Mouse (Mus musculus): ENCODE results near the gene Osbpl6. TPM values are rescaled to one million over a fixed set of nuclear protein-coding genes. Genes with fewer than 3 reads are reported as not detected.
A peak's percentile ranks its signal among the peaks of the same experiment; 100 is the strongest.

The Osbpl6 gene
- 0.19 TPM in 1 of 3 replicates, not detected in the others for total RNA-seq (2017)

GRCm38 (mm10) chr2:76406151-76406936 is at the start of gene Osbpl6:
Gene Osbpl6, plus strand, starts transcription at chr2:76406508.
- no peak for ATAC-seq (replicated peaks; ENCODE audit: insufficient number of reproducible peaks, low FRiP score, low TSS enrichment, poor library complexity, severe bottlenecking)

- ATAC-seq (replicated peaks; ENCODE audit: insufficient number of reproducible peaks, low FRiP score, low TSS enrichment, poor library complexity, severe bottlenecking), result no peak
Measured at GRCm38 (mm10) chr2:76360226-76360625, 46.1 kb upstream of the Osbpl6 start, which contains the start of gene Cyct. Gene Cyct, minus strand, starts transcription at chr2:76360450.

GRCm38 (mm10) chr2:76362111-76362510 is 44.2 kb upstream of the Osbpl6 start:
- no peak for ATAC-seq (replicated peaks; ENCODE audit: insufficient number of reproducible peaks, low FRiP score, low TSS enrichment, poor library complexity, severe bottlenecking)

- no peak for ATAC-seq (replicated peaks; ENCODE audit: insufficient number of reproducible peaks, low FRiP score, low TSS enrichment, poor library complexity, severe bottlenecking)
Measured at GRCm38 (mm10) chr2:76365811-76366210, 40.5 kb upstream of the Osbpl6 start.

- 0 out of 2 replicates have a peak, but pooled peaks have one; percentile 34 for ATAC-seq (replicated peaks; ENCODE audit: insufficient number of reproducible peaks, low FRiP score, low TSS enrichment, poor library complexity, severe bottlenecking)
Measured at GRCm38 (mm10) chr2:76367188-76367922, 39.0 kb upstream of the Osbpl6 start.

- ATAC-seq (replicated peaks; ENCODE audit: insufficient number of reproducible peaks, low FRiP score, low TSS enrichment, poor library complexity, severe bottlenecking), result no peak
Measured at GRCm38 (mm10) chr2:76368861-76369660, 37.2 kb upstream of the Osbpl6 start.

GRCm38 (mm10) chr2:76369821-76370655 is 36.3 kb upstream of the Osbpl6 start, which contains the start of gene Rbm45:
Gene Rbm45, plus strand, starts transcription at chr2:76369984.
- peak; percentile 85 for ATAC-seq (replicated peaks; ENCODE audit: insufficient number of reproducible peaks, low FRiP score, low TSS enrichment, poor library complexity, severe bottlenecking)

- ATAC-seq (replicated peaks; ENCODE audit: insufficient number of reproducible peaks, low FRiP score, low TSS enrichment, poor library complexity, severe bottlenecking), result no peak
Measured at GRCm38 (mm10) chr2:76370656-76370922, 35.7 kb upstream of the Osbpl6 start.

- ATAC-seq (replicated peaks; ENCODE audit: insufficient number of reproducible peaks, low FRiP score, low TSS enrichment, poor library complexity, severe bottlenecking), result no peak
Measured at GRCm38 (mm10) chr2:76372244-76372643, 34.1 kb upstream of the Osbpl6 start.

GRCm38 (mm10) chr2:76374544-76375206 is 31.6 kb upstream of the Osbpl6 start:
- ATAC-seq (replicated peaks; ENCODE audit: insufficient number of reproducible peaks, low FRiP score, low TSS enrichment, poor library complexity, severe bottlenecking), result no peak

GRCm38 (mm10) chr2:76378646-76379045 is 27.7 kb upstream of the Osbpl6 start:
- ATAC-seq (replicated peaks; ENCODE audit: insufficient number of reproducible peaks, low FRiP score, low TSS enrichment, poor library complexity, severe bottlenecking), result no peak

- no peak for ATAC-seq (replicated peaks; ENCODE audit: insufficient number of reproducible peaks, low FRiP score, low TSS enrichment, poor library complexity, severe bottlenecking)
Measured at GRCm38 (mm10) chr2:76386531-76386930, 19.8 kb upstream of the Osbpl6 start.

GRCm38 (mm10) chr2:76400178-76400577 is 6.1 kb upstream of the Osbpl6 start:
- no peak for ATAC-seq (replicated peaks; ENCODE audit: insufficient number of reproducible peaks, low FRiP score, low TSS enrichment, poor library complexity, severe bottlenecking)

- no peak for ATAC-seq (replicated peaks; ENCODE audit: insufficient number of reproducible peaks, low FRiP score, low TSS enrichment, poor library complexity, severe bottlenecking)
Measured at GRCm38 (mm10) chr2:76405596-76406150, 635 bp upstream of the Osbpl6 start.

- ATAC-seq (replicated peaks; ENCODE audit: insufficient number of reproducible peaks, low FRiP score, low TSS enrichment, poor library complexity, severe bottlenecking), result no peak
Measured at GRCm38 (mm10) chr2:76406937-76407441, 681 bp downstream of the Osbpl6 start.

- no peak for ATAC-seq (replicated peaks; ENCODE audit: insufficient number of reproducible peaks, low FRiP score, low TSS enrichment, poor library complexity, severe bottlenecking)
Measured at GRCm38 (mm10) chr2:76409526-76409925, 3.2 kb downstream of the Osbpl6 start.

- ATAC-seq (replicated peaks; ENCODE audit: insufficient number of reproducible peaks, low FRiP score, low TSS enrichment, poor library complexity, severe bottlenecking), result no peak
Measured at GRCm38 (mm10) chr2:76409986-76410385, 3.7 kb downstream of the Osbpl6 start.

All from monocyte, adult 5-6 weeks (primary cell).